Mouse (Mus musculus) T-cell, adult 66 days (primary cell): ENCODE measurements around the gene Mylk3. TPM values are rescaled to one million over a fixed set of nuclear protein-coding genes. Genes with fewer than 3 reads are reported as not detected.

Source experiments
- total RNA-seq, 2 experiments: library from RNA; stranded (reverse); gene quantifications; 3 replicates in 1 of 2; 4 replicates in 1 of 2; pipeline ENCODE4 v1.2.4; 2023

The Mylk3 gene
- total RNA-seq: under 1 TPM in 1 of 2 experiments, not detected in 1; 0.83 TPM

GRCm38 (mm10) chr8:85386205-85386604, at the start of gene Mylk3:
Gene Mylk3, minus strand, starts transcription at chr8:85386345.

DNA sequence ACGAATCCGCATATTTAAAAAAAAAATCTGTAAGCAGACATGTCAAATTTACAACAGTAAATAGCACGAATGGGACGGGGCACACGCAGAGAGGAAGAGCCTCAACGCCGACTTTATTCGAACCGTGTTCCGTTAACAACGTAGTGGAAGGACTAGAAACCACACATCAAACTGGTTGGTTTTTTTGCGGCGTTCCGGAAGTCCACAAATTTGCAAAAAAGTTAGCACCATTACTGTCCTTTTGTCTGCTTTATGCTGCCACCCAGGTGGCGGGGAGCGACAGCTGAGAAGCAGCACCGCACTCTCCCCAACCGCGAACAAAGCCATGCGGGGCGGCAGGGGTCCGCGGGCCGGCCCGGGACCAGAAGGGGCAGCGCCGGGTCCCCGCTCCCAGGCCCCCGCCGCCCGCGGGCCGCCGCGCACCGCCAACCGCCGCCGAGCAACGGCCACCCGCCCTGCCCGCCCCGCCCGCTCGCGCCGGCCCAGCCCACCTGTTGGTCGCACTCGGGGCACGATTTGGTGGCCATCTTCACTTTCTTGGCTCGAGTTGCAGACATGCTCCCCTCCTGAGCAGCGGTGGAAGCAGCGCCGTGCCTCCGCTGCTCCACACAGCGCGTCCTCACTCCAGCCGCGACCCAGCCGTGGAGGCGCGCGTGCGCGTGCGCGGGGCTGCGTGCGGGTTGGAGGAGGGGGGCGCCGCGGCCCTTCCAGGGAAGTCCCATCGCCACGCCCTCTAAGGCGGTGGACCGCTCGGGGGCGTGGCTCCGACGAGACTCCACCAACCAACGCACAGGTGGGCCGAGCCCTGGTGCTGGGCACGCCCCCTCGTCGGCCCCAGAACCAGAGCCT, 46.2 kb upstream of the Mylk3 start, which contains the start of gene 4921524J17Rik:
4921524J17Rik (minus strand) TSS at position 666 of the 849 bp plus-strand sequence.

DNA sequence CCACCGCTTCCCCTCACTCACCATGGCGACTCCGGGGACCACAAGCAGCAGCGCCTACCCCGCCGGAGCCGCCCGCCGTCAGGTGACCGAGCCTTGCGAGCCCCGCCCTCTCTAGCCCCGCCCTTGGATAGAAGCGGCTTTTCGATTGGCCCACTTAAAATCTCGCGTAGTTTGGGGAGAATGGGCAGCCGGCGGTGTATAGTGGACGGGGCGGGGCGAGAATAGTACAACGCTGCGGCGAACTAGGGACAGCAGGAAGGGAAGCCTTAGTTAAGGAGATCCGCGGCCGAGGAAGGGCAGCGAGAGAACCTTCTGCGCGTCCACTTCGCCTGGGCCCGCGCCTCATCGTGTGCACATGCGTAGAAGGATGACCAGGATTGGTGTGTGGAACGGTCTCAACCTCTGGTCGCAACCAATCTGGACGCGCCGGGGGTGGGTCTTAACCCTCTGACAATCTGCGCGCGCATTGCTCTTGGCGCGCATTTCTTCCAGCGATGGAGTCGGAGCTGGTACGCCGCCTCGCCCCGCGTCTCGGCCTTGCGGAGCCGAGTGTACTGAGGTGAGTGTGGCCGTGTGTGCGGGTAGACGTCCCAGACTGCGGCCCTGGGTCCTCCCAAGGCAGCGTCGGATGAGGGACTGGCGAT, 86.6 kb downstream of the Mylk3 start, which contains the start of the genes Orc6 and Vps35:
Orc6 (plus strand) TSS at position 199 of the 644 bp plus-strand sequence.
Vps35 (minus strand) TSS at position 369 of the 644 bp plus-strand sequence.

Other genes with a start within 250 kb of the Mylk3 start
- not detected for gene Cks1brt, start 234.4 kb downstream of the Mylk3 start, total RNA-seq
- gene Olfr371, start 160.4 kb downstream of the Mylk3 start, total RNA-seq: not detected
- gene Orc6, start 86.7 kb downstream of the Mylk3 start, total RNA-seq: 10 to 100 TPM; 40.1 to 49.5 TPM
- gene Vps35, start 86.5 kb downstream of the Mylk3 start, total RNA-seq: 10 to 100 TPM; 54.9 to 66.1 TPM
- 10 to 100 TPM; 17.0 to 18.3 TPM for gene 4921524J17Rik, start 46.5 kb upstream of the Mylk3 start, total RNA-seq
- under 1 TPM; 0.77 to 0.87 TPM for gene Gpt2, start 106.2 kb upstream of the Mylk3 start, total RNA-seq
- 100 to 1,000 TPM; 148 to 162 TPM for gene Dnaja2, start 169.0 kb upstream of the Mylk3 start, total RNA-seq